Mouse (Mus musculus): ENCODE measurements around the gene Schip1. TPM values are rescaled to one million over a fixed set of nuclear protein-coding genes. Genes with fewer than 3 reads are reported as not detected.
A peak's percentile ranks its signal among the peaks of the same experiment; 100 is the strongest.

The Schip1 gene
- polyA plus RNA-seq, 1 experiment from 2014 or later = 73.7 TPM

GRCm38 (mm10) chr3:68138833-68139627 is 74.4 kb downstream of the Schip1 start:
- no peak overlapping the region for H3K4me2 ChIP-seq (ENCODE audit: low read length)
- no peak for ATAC-seq (ENCODE audit: insufficient number of reproducible peaks, insufficient read depth, low FRiP score, low read depth)
- H3K9me3 ChIP-seq (ENCODE audit: control insufficient read depth, low read length) = no peaks in the 10 kb centered on the region
- WGBS = 70% methylated on average over 5 of the region's 5 CpGs
- no peak overlapping the region for H3K27ac ChIP-seq (replicated peaks in 1 of 2; ENCODE audit: control insufficient read depth in 1 of 2, insufficient read depth in 1 of 2, low read depth in 2 of 2, low read length in 2 of 2)
- H3K27me3 ChIP-seq (ENCODE audit: control insufficient read depth, insufficient read depth, low read length) = no peaks in the 10 kb centered on the region
- no peaks in the 10 kb centered on the region for H3K4me1 ChIP-seq (ENCODE audit: control insufficient read depth in 2 of 2, insufficient read depth in 2 of 2, low read length in 2 of 2)
- no peak overlapping the region for H3K9ac ChIP-seq (ENCODE audit: low read length)
- H3K36me3 ChIP-seq (ENCODE audit: control insufficient read depth, insufficient read depth, low read length) = no peaks in the 10 kb centered on the region
- no peak overlapping the region for H3K4me3 ChIP-seq (ENCODE audit: control insufficient read depth in 1 of 2, insufficient read depth in 1 of 2, low read depth in 1 of 2, low read length in 2 of 2)

GRCm38 (mm10) chr3:68150688-68151087 is 86.1 kb downstream of the Schip1 start:
- no peaks in the 10 kb centered on the region for H3K9me3 ChIP-seq (ENCODE audit: control insufficient read depth, low read length)
- 83% methylated on average over 8 of the region's 8 CpGs for WGBS
- H3K4me2 ChIP-seq (ENCODE audit: low read length) = no peak overlapping the region
- no peak overlapping the region for H3K4me3 ChIP-seq (ENCODE audit: control insufficient read depth in 1 of 2, insufficient read depth in 1 of 2, low read depth in 1 of 2, low read length in 2 of 2)
- H3K27me3 ChIP-seq (ENCODE audit: control insufficient read depth, insufficient read depth, low read length) = no peaks in the 10 kb centered on the region
- H3K4me1 ChIP-seq (ENCODE audit: control insufficient read depth in 2 of 2, insufficient read depth in 2 of 2, low read length in 2 of 2) = no peaks in the 10 kb centered on the region
- ATAC-seq (ENCODE audit: insufficient number of reproducible peaks, insufficient read depth, low FRiP score, low read depth) = no peak
- H3K9ac ChIP-seq (ENCODE audit: low read length) = no peak overlapping the region
- H3K27ac ChIP-seq (replicated peaks in 1 of 2; ENCODE audit: control insufficient read depth in 1 of 2, insufficient read depth in 1 of 2, low read depth in 2 of 2, low read length in 2 of 2) = no peak overlapping the region
- no peaks in the 10 kb centered on the region for H3K36me3 ChIP-seq (ENCODE audit: control insufficient read depth, insufficient read depth, low read length)

- H3K4me1 ChIP-seq (ENCODE audit: control insufficient read depth in 2 of 2, insufficient read depth in 2 of 2, low read length in 2 of 2) = no peaks in the 10 kb centered on the region
- H3K9me3 ChIP-seq (ENCODE audit: control insufficient read depth, low read length) = no peaks in the 10 kb centered on the region
- H3K27me3 ChIP-seq (ENCODE audit: control insufficient read depth, insufficient read depth, low read length) = no peaks in the 10 kb centered on the region
- no peak overlapping the region for H3K27ac ChIP-seq (replicated peaks in 1 of 2; ENCODE audit: control insufficient read depth in 1 of 2, insufficient read depth in 1 of 2, low read depth in 2 of 2, low read length in 2 of 2)
- ATAC-seq (ENCODE audit: insufficient number of reproducible peaks, insufficient read depth, low FRiP score, low read depth) = no peak
- no peak overlapping the region for H3K4me2 ChIP-seq (ENCODE audit: low read length)
- H3K36me3 ChIP-seq (ENCODE audit: control insufficient read depth, insufficient read depth, low read length) = no peaks in the 10 kb centered on the region
- 67% methylated on average over 1 of the region's 1 CpGs for WGBS
- no peak overlapping the region for H3K9ac ChIP-seq (ENCODE audit: low read length)
- no peak overlapping the region for H3K4me3 ChIP-seq (ENCODE audit: control insufficient read depth in 1 of 2, insufficient read depth in 1 of 2, low read depth in 1 of 2, low read length in 2 of 2)
Observed at GRCm38 (mm10) chr3:68160175-68160574, 95.6 kb downstream of the Schip1 start.

- 0 out of 2 replicates have a peak, but pooled peaks have one; percentile 31 for ATAC-seq (ENCODE audit: insufficient number of reproducible peaks, insufficient read depth, low FRiP score, low read depth)
- Histone ChIP-seq H3K36me3 (ENCODE audit: control insufficient read depth, insufficient read depth, low read length) (no peaks in the 10 kb centered on the region), H3K9me3 (ENCODE audit: control insufficient read depth, low read length) (no peaks in the 10 kb centered on the region), H3K4me2 (ENCODE audit: low read length) (no peak overlapping the region), H3K9ac (ENCODE audit: low read length) (no peak overlapping the region), H3K27me3 (ENCODE audit: control insufficient read depth, insufficient read depth, low read length) (no peaks in the 10 kb centered on the region), H3K27ac (replicated peaks in 1 of 2; ENCODE audit: control insufficient read depth in 1 of 2, insufficient read depth in 1 of 2, low read depth in 2 of 2, low read length in 2 of 2) (no peak overlapping the region), H3K4me1 (ENCODE audit: control insufficient read depth in 2 of 2, insufficient read depth in 2 of 2, low read length in 2 of 2) (no peaks in the 10 kb centered on the region), H3K4me3 (ENCODE audit: control insufficient read depth in 1 of 2, insufficient read depth in 1 of 2, low read depth in 1 of 2, low read length in 2 of 2) (no peak overlapping the region)
- WGBS = 45% methylated on average over 3 of the region's 3 CpGs
Observed at GRCm38 (mm10) chr3:68160760-68161159, 96.2 kb downstream of the Schip1 start.

- H3K9me3 ChIP-seq (ENCODE audit: control insufficient read depth, low read length) = no peaks in the 10 kb centered on the region
- H3K36me3 ChIP-seq (ENCODE audit: control insufficient read depth, insufficient read depth, low read length) = no peaks in the 10 kb centered on the region
- H3K4me1 ChIP-seq (ENCODE audit: control insufficient read depth in 2 of 2, insufficient read depth in 2 of 2, low read length in 2 of 2) = no peaks in the 10 kb centered on the region
- ATAC-seq (ENCODE audit: insufficient number of reproducible peaks, insufficient read depth, low FRiP score, low read depth) = no peak
- H3K4me3 ChIP-seq (ENCODE audit: control insufficient read depth in 1 of 2, insufficient read depth in 1 of 2, low read depth in 1 of 2, low read length in 2 of 2) = no peak overlapping the region
- no peak overlapping the region for H3K9ac ChIP-seq (ENCODE audit: low read length)
- no peak overlapping the region for H3K27ac ChIP-seq (replicated peaks in 1 of 2; ENCODE audit: control insufficient read depth in 1 of 2, insufficient read depth in 1 of 2, low read depth in 2 of 2, low read length in 2 of 2)
- no peaks in the 10 kb centered on the region for H3K27me3 ChIP-seq (ENCODE audit: control insufficient read depth, insufficient read depth, low read length)
- no peak overlapping the region for H3K4me2 ChIP-seq (ENCODE audit: low read length)
- 82% methylated on average over 1 of the region's 1 CpGs for WGBS
Observed at GRCm38 (mm10) chr3:68178248-68178647, 113.6 kb downstream of the Schip1 start.

GRCm38 (mm10) chr3:68187471-68187870 is 122.9 kb downstream of the Schip1 start:
- no peak overlapping the region for H3K4me3 ChIP-seq (ENCODE audit: control insufficient read depth in 1 of 2, insufficient read depth in 1 of 2, low read depth in 1 of 2, low read length in 2 of 2)
- no peak for ATAC-seq (ENCODE audit: insufficient number of reproducible peaks, insufficient read depth, low FRiP score, low read depth)
- H3K36me3 ChIP-seq (ENCODE audit: control insufficient read depth, insufficient read depth, low read length) = no peaks in the 10 kb centered on the region
- no peak overlapping the region for H3K4me2 ChIP-seq (ENCODE audit: low read length)
- H3K4me1 ChIP-seq (ENCODE audit: control insufficient read depth in 2 of 2, insufficient read depth in 2 of 2, low read length in 2 of 2) = no peaks in the 10 kb centered on the region
- WGBS = 59% methylated on average over 8 of the region's 8 CpGs
- H3K9me3 ChIP-seq (ENCODE audit: control insufficient read depth, low read length) = no peaks in the 10 kb centered on the region
- no peak overlapping the region for H3K9ac ChIP-seq (ENCODE audit: low read length)
- no peaks in the 10 kb centered on the region for H3K27me3 ChIP-seq (ENCODE audit: control insufficient read depth, insufficient read depth, low read length)
- H3K27ac ChIP-seq (replicated peaks in 1 of 2; ENCODE audit: control insufficient read depth in 1 of 2, insufficient read depth in 1 of 2, low read depth in 2 of 2, low read length in 2 of 2) = no peak overlapping the region

- Histone ChIP-seq H3K9me3 (ENCODE audit: control insufficient read depth, low read length) (no peaks in the 10 kb centered on the region), H3K4me2 (ENCODE audit: low read length) (no peak overlapping the region), H3K4me1 (ENCODE audit: control insufficient read depth in 2 of 2, insufficient read depth in 2 of 2, low read length in 2 of 2) (no peaks in the 10 kb centered on the region), H3K9ac (ENCODE audit: low read length) (no peak overlapping the region), H3K27me3 (ENCODE audit: control insufficient read depth, insufficient read depth, low read length) (no peaks in the 10 kb centered on the region), H3K36me3 (ENCODE audit: control insufficient read depth, insufficient read depth, low read length) (no peaks in the 10 kb centered on the region), H3K4me3 (ENCODE audit: control insufficient read depth in 1 of 2, insufficient read depth in 1 of 2, low read depth in 1 of 2, low read length in 2 of 2) (no peak overlapping the region), H3K27ac (replicated peaks in 1 of 2; ENCODE audit: control insufficient read depth in 1 of 2, insufficient read depth in 1 of 2, low read depth in 2 of 2, low read length in 2 of 2) (no peak overlapping the region)
- ATAC-seq (ENCODE audit: insufficient number of reproducible peaks, insufficient read depth, low FRiP score, low read depth) = no peak
- 86% methylated on average over 2 of the region's 2 CpGs for WGBS
Observed at GRCm38 (mm10) chr3:68189100-68189499, 124.5 kb downstream of the Schip1 start.

GRCm38 (mm10) chr3:68196933-68197332 is 132.3 kb downstream of the Schip1 start:
- no peak for ATAC-seq (ENCODE audit: insufficient number of reproducible peaks, insufficient read depth, low FRiP score, low read depth)
- no peaks in the 10 kb centered on the region for H3K27me3 ChIP-seq (ENCODE audit: control insufficient read depth, insufficient read depth, low read length)
- WGBS = 74% methylated on average over 1 of the region's 1 CpGs

More at GRCm38 (mm10) chr3:68196933-68197332, 132.3 kb downstream of the Schip1 start:
- H3K9me3 ChIP-seq (ENCODE audit: control insufficient read depth, low read length) = no peaks in the 10 kb centered on the region
- no peaks in the 10 kb centered on the region for H3K36me3 ChIP-seq (ENCODE audit: control insufficient read depth, insufficient read depth, low read length)
- no peaks in the 10 kb centered on the region for H3K4me1 ChIP-seq (ENCODE audit: control insufficient read depth in 2 of 2, insufficient read depth in 2 of 2, low read length in 2 of 2)
- H3K9ac ChIP-seq (ENCODE audit: low read length) = no peak overlapping the region
- H3K27ac ChIP-seq (replicated peaks in 1 of 2; ENCODE audit: control insufficient read depth in 1 of 2, insufficient read depth in 1 of 2, low read depth in 2 of 2, low read length in 2 of 2) = no peak overlapping the region
- no peak overlapping the region for H3K4me2 ChIP-seq (ENCODE audit: low read length)
- H3K4me3 ChIP-seq (ENCODE audit: control insufficient read depth in 1 of 2, insufficient read depth in 1 of 2, low read depth in 1 of 2, low read length in 2 of 2) = no peak overlapping the region
